Mouse (Mus musculus): ENCODE measurements around the gene Clmn.

DNA sequence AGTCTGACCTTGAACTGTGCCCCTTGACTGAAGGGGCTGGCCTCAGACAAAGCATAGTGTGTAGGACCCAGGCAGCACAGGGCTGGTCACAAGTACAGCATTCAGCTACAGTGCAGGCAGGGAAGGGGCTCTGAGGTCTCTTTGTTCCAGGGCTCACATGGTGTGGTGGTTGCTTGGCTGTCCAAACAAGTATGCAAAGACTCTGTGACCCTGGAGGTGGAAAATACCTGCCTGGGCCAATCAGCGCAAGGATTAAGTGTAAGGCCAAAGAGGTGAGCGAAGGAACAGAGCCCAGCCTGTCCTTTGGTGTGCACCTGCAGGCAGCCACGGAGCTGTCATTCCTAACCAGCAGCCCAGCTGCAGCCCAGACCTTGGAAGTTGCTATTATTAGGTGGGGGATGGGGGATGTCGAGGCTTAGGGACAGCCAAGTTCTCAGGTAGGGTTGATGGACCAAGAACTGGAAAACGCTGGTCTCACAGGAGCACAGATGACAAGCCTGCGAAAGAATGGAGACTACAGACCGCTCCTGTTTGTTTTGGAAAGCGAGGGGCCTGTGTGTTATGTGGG is 32.3 kb upstream of the Clmn start:
- no peak for TF ChIP-seq CTCF (IDR thresholded peaks at IDR 0.05; ENCODE audit: extremely low read depth, insufficient read depth, insufficient read length, insufficient replicate concordance)
- TF ChIP-seq POLR2A (IDR thresholded peaks at IDR 0.05; ENCODE audit: low read depth, low read length): no peak

Data from spleen, adult 2 months (tissue).